Mouse (Mus musculus) gastrocnemius, postnatal 36 days (tissue): ENCODE measurements around the gene Flt3l. TPM values are rescaled to one million over a fixed set of nuclear protein-coding genes. Genes with fewer than 3 reads are reported as not detected.
A peak's percentile ranks its signal among the peaks of the same experiment; 100 is the strongest.
"Not testable (repeated sequence)": the region's sequence is repeated elsewhere in the genome, so short reads cannot be mapped to it uniquely, and the experiment has no call there.

Experiments used
- DNase-seq, 2 experiments: peaks; one replicate each; pipeline ENCODE4 v3.0.0; 2022
- intact Hi-C: fragments of 180-260 bp; cut with DNase I; formaldehyde crosslinking; loops from one replicate; pipeline ENCODE4 v1.15.1; 2025
- total RNA-seq, 2 experiments: library from RNA; stranded (reverse); gene quantifications; 2 replicates each; pipeline ENCODE4 v1.2.3; 2021

Flt3l gene
- total RNA-seq, 2 experiments from 2014 or later, result 2.8 to 4.0 TPM

DNA sequence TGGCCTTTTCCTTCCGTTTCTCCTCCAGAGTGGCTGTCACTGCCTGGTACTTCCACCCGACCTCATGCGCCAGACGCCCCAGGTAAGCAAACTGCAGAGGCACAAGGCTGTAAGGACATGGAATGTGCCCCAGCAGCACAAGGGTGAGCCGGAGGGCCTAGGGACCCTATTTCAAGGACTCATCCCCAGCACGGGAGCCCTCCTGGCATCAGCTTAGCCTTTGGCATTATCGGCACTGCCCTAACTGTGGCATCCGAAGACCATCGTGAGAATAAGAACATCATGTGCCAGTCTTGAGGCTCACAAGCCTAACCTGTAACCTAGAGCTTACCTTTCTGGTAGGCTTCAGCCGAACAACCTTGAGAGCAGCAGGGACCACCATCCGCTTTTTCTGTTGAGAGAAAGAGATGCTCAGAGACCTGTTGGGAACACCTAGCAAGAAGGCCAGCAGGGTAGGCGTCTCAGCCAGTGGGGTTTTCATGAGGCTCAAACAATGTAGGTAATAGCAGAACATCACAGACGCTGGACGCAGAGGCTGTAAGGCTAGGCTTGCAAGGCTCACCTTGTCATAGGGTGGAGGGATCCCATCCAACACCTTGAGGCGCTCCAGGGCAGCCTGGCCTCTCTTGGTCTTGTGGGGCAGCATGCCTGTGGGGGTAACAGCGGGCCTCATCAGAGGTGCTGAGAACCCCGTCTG lies 9.9 kb downstream of the Flt3l start:
- DNase-seq, result no peak
- intact Hi-C loops, result no loop called here

DNA sequence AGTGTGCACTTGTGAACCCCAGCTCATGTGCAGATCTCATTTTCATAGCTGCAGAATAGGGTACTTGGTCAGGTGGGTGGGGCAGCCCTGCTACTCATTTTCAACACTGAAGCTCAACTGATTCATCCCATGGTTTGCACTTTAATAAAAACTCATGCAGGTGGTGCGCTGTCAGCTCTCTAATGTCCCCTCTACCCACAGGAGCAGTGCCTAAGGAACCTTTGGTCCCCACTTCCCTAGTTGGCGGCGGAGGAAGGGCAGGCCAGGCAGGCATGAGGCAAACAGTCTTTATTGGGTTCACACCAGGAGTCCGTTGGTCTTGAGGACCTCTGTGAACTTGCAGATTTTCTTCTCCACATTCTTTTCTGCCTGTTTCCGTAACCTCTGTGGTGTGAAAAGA lies 10.6 kb downstream of the Flt3l start:
- intact Hi-C loops, DNase-seq: not testable (repeated sequence)

DNA sequence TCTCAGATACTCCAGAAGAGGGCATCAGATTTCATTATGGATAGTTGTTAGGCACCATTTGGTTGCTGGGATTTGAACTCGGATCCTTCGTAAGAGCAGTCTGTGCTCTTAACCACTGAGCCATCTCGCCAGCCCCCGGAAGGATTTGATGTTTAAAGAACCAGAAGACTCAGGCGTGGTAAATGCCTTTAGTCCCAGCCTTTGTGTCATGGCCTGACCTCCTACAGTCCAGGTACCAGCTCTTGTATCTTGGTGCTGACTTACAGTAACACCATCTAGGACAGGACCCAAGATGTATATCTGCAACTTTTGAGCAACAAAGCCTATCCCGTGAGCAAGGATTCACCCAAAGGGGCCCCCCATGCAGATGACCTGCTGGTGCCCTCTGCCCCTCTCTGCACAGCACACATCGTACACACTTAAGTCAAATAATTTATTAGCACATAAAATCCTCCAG lies 11.1 kb downstream of the Flt3l start:
- intact Hi-C loops, result no loop called here
- DNase-seq, result no peak

DNA sequence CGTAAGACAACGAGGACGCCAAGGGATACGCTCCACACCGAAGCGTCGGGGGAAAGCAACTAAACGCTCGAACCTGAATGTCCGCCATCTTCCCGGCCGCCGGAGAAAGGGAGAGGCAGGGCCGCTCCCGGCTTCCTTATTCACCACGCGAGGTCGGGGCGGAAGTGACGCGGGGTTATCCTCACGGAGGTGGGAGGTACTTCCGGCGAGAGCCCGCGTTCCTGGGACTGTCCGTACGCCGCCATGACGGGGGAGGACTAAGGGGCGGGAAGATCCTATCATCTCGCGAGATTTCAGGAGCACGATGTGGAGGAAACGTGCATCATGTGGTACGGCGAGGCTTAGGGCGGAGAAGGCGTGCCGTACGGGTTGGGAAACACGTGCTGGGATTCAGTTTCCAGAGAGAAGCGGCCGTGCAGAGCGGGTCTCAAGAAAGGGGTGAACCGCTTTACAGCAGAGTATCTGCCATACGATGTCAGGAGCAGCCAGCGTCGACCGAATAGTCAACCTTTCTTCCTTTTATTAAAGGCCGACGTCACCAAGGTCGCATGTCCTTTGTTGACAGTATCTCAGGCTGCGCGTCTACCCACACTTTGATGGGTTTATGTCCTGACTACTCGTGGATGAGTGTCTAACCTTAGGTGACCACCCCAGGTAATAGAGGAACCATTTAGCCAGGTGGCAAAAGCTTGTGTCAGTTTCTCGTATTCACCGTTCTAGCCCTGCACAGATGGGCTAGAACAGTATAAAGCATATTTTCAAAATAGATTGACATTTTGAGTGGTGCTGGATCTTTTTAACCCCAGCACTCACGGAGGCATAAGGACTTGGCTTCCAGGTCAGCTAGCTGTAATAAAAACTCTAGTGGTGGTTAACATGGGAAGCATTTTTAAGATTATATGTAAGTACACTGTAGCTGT lies 11.7 kb downstream of the Flt3l start, which contains the start of gene Rps11:
TSS of gene Rps11 (minus strand) at position 216 of the 920 bp plus-strand sequence.
- DNase-seq, result peak; percentile 96 to 99
- intact Hi-C loops, result loop anchor here (5.0 kb wide), 1 partner anchor 42 kb away; no protein-coding TSS in a partner anchor

DNA sequence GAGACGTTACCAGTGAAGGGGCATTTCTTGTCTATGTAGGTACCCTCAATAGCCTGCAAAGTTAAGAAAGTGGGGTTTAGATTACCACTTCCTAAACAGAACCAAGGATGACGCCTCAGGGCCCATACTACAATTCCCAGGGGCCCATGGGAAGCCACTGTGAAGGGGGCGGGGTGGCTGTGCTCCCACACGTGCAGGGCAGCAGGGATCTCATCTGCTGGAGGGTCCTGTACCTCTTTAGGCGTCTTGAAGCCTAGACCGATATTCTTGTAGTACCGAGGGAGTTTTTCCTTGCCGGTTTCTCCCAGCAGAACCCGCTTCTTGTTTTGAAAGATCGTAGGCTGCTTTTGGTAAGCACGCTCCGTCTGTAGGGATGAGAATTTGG lies 13.1 kb downstream of the Flt3l start:
- DNase-seq, result no peak
- intact Hi-C loops, result loop anchor here (5.0 kb wide), 1 partner anchor 41 kb away; no protein-coding TSS in a partner anchor

DNA sequence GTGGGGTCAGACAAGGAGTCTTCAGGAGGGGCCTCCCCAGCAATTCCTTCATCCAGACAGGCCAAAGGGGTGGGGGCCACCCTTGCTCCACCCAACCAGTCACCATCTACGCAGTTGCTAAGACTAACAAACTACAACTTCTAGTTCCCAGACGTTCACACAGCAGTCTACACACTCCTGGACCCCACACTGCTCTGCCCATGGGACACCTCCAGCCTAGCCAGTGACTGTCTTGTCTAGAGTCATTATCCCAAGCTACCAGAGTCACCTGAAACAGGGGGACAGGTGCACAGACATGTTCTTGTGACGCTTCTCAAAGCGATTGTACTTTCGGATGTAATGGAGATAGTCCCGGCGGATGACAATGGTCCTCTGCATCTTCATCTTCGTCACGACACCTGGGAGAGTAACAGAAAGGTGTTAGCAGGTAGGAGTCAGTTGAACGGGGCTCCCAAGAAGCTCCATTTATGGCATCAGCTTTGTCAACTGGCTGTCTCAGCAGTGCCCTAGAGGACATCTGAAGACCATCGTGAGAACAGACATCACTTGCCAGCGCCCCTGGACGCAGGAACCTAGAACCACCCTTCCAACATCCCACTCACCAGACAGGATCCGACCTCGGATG lies 13.6 kb downstream of the Flt3l start:
- intact Hi-C loops, result loop anchor here (5.0 kb wide), 1 partner anchor 40 kb away; no protein-coding TSS in a partner anchor
- no peak for DNase-seq

DNA sequence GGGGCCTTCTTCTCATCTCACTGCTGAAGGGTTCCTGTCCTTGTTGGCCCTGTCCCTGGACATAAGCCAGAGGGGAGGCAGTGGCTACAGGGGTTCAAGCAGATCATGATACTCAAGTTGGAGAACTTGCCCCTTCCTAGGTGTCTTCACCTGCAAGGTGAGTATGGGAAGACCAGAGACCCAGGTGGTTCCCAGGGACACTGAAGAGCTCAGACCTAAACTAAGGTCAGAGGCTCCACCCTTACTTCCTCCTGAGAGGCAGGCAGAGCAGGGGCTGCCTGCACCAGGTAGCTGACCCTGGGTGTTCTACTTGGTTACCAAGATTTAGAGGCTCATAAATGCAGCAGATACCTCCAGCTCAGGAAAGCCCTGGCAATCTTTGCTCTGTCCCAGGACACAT lies 14.3 kb downstream of the Flt3l start:
- no peak for DNase-seq
- intact Hi-C loops, result loop anchor here (5.0 kb wide), 1 partner anchor 40 kb away; no protein-coding TSS in a partner anchor

DNA sequence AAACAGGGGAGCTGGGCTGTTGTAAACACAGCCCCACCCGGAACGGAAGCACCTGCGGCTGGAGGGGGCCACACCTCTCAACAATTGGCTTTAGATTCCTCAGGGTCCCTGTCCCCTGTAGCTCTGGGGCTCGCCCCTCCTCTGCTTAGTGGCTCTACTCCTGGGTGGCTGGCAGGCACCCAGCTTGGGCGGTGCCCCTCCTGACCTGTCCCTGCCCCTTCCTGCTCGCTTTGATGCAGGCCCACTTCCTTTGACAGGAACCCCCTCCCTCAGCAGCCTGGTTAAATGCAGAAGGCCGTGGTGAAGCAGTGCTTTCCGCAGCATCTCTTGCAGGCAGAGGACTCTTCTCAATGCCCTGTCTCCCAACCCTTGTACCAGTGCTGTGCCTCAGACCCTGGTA lies 14.8 kb downstream of the Flt3l start:
- intact Hi-C loops, result loop anchor here (5.0 kb wide), 1 partner anchor 39 kb away; no protein-coding TSS in a partner anchor
- peak; percentile 45 to 52 for DNase-seq

DNA sequence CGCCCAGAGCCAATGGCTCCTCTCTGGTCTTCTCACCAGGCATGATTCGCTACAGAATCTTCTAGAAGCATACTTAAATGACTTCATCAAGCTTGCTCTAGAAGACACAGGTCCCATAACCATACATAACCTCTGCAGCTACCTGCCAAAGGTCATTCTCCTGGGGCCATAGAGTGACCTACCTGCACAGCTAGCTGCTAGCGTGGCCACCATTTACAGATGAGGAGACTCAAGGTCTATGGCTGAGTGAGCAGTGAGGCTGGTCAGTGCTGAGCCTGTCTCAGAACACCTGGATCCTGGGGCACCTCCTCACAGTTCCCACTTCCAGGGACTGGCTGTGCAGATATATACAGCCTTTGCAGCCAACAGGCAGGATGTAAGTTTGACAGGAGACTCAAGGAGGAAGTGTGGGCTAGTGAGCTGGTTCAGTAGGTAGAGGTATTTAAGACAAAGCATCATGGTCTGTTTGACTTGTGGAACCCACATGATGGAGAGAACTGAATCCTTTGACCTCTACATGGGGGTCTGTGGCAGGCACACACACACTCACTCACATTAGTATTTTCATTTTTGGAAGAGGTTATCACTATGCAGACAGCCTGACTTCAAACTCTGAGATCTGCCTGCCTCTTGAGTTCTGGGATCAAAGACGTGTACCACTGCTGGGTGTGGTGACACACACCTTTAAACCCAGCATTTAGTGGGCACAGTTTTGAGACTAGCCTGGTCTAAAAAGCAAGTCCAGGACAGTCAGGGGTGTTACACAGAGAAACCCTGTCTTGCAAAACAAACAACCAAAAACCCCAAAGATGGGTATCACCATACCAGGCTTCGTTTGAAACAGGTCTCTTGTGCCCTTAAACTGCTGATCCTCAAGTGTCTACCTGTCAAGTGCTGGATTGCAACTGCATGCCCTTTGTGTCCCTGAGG lies 16.2 kb downstream of the Flt3l start:
- intact Hi-C loops, result loop anchor here (5.0 kb wide), 1 partner anchor 38 kb away; no protein-coding TSS in a partner anchor
- no peak for DNase-seq

DNA sequence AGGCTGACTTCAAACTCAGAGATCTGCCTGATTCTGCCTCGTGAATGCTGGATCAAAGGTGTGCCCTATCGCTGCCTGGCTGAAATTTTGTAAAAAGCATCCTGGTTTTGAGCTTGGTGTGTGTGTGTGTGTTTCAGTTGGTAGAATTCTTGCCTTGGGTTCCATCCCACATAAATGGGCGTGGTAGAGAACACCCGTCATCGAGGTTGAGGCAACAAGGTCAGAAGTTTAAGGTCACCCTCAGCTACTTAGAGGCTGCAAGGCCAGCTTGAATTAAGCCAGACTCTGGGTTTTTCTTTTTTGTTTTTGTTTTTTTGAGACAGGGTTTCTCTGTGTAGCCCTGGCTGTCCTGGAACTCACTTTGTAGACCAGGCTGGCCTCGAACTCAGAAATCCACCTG lies 17.9 kb downstream of the Flt3l start:
- DNase-seq, result no peak
- intact Hi-C loops, result no loop called here

DNA sequence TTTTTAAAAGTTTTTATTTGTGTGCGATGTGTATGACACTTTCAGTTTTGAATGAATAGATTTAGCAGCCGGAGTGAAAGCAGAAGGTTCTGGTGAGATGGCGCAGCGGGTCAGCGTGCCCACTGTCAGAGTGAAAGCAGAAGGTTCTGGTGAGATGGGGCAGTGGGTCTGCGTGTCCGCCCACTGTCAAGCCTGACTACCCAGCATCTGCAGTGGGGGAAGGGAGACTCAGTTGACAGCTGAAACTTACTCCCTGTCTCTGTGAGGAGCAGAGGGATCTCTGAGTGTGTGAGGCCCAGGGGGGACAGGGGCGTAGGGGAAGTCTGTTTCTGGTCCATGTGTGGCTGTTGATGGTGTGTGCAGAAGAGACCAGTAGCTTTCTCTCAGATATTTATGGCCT lies 18.7 kb downstream of the Flt3l start:
- DNase-seq, result no peak
- intact Hi-C loops, result no loop called here

DNA sequence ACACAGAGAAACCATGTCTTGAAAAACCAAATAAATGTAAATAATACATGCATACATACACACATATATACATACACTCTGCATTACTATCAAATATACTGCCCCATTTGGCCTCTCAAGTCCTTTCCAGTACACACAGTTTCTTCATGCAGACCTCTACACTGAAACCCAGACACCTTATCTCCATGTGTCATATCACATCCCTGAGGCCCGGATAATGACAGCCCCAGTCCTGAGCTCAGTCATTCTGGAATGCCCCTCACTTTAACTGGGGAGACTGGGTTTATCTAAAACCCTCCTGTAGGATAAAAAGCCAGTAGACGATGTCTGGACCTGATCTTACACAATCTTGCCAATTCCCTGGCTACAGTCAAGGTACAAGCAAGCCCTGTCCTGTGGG lies 22.8 kb downstream of the Flt3l start:
- intact Hi-C loops, result no loop called here
- no peak for DNase-seq

DNA sequence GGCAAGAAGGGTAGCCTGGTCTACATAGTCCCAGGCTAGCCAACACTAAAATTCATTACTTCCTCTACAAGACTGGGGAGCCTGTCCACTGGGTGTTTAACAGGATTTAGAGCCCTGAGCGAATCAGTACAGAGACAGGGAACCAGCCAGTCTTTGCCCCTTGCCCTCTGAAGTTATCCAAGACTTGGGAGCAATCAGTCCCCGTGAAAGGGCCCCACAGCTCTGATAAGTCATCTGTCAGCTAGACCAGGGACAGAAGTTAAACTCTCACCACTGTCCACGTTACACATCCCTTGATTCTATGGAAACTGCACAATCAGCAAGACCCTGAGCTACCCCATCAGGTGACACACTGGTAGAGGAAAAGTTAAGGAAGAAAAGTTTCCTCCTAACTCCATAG lies 23.7 kb downstream of the Flt3l start:
- intact Hi-C loops, result no loop called here
- DNase-seq, result no peak

DNA sequence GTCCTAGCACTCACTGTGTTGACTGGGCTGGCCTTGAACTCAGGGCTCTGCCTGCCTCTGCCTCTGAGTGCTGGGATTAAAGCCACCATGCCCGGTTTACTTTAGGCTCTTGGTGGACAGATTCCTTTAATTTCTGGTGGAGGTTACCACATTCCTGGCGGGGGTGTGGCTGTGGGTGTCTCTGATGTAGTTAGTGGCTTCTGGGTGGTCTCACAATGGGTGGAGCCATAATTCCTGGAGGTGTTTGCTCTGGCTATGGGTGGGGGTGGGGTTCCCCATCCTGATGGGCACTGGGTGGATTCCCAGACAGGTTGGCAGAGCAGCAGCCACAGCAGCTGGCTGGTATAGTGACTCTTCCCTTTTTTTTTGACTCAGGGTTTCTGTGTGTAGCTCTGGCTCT lies 24.3 kb downstream of the Flt3l start:
- DNase-seq, result no peak
- intact Hi-C loops, result no loop called here

DNA sequence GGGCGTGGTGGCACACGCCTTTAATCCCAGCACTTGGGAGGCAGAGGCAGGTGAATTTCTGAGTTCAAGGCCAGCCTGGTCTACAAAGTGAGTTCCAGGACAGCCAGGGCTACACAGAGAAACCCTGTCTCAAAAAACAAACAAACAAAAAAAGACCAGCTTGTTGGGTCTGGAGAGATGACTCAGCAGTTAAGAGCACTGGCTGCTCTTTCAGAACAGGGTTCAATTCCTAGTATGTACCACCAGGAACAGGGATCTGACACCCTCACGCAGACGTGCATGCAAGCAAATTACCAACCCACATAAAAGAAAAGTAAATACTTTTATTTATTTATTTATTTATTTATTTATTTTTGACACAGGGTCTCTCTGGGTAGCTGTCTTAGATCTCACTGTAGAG lies 26.1 kb downstream of the Flt3l start:
- intact Hi-C loops, result not testable (repeated sequence)

DNA sequence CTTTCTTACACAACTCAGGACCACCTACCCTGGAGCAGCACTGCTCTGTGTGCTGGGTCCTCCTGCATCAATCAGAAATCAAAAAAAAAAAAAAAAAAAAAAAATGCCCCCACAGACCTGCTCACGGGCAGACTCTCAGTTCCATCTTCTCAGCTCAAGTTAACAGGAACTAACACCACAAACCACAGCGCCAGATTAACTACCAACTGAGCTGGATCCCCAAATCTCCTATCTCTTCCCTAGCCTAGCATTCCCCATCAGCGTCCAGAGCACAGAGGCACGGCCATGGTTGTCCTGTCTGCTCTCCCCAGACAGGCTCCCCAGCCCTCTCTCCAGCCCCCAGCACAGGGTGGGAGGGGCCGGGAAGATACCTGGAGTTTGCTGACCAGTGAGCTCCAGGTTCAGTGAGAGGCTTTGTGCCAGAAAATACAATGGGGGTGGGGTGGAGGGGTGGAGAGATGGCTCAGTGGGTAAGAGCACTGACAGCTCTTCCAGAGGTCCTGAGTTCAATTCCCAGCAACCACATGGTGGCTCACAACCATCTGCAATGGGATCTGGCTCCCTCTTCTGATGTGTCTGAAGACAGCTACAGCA lies 29.1 kb downstream of the Flt3l start:
- intact Hi-C loops, result no loop called here
- DNase-seq, result no peak

More for the DNA sequence above, 26.1 kb downstream of the Flt3l start:
- DNase-seq, result not testable (repeated sequence)

DNA sequence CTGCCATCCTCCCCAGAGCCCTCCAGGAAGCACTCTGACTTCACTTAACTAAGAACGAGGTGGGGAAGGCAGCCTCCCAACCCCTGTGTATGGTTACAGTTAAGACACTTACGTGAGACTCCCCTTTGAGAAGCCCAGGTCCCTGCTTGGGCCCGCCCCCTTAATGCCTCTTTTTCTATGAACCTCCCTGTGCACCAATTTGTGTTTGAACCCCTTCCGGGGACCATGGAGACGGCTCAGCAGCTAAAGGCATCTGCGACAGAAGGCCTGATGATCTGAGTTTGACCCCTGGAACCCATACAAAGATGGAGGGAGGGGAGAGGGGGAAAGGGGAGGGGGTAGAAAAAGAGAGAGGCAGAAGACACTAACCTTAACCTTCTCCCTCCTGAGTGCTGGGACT lies 29.8 kb downstream of the Flt3l start:
- DNase-seq, result no peak
- intact Hi-C loops, result no loop called here

DNA sequence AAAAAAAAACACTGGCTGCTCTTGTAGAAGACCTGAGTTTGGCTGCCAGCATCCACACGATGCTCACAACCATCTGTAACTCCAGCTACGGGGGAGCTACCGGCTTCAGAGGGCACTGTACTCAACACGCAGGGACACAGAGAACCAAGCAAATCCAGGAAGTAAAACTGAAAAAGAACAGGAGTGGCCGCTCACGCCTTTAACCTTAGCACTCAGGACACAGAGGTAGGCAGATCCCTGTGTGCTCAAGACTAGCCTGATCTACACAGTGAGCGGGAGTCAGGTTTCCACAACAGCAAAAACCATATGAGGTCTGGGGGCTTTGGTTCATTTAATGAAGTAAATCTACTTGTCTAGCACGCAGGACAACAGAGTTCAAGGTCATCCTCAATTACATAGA lies 30.7 kb downstream of the Flt3l start:
- intact Hi-C loops, result no loop called here

DNA sequence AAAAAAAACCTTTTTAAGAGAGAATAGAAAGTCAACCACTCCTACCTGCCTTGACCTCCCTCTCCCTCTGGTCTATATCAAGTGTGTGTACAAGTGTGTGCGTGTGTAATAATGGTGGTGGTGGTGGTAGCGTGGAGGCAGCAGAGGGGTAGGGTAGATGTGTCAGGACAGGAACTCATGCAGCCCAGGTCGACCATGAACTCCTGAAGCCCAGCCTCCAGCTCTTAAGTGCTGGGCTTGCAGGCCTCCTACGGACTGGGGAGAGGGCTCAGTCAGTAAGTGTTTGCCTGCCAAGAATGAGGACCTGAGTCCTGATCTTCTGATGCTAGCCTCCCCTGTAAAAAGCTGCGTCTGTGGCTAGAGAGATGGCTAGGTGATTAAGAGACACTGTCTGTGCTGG lies 31.3 kb downstream of the Flt3l start:
- intact Hi-C loops, result no loop called here
- DNase-seq, result no peak

More for the DNA sequence above, 30.7 kb downstream of the Flt3l start:
- DNase-seq, result no peak
